Mouse (Mus musculus) forebrain, embryonic 15.5 days (tissue): ENCODE results near the gene Psmb10. TPM values are rescaled to one million over a fixed set of nuclear protein-coding genes. Genes with fewer than 3 reads are reported as not detected.
A peak's percentile ranks its signal among the peaks of the same experiment; 100 is the strongest.

Experiments
- ATAC-seq: fragments of 200-750 bp; cut with Nextera tagmentation; replicated peaks from 2 replicates; pipeline ENCODE4 v1.8.0; 2017; ENCODE audit warnings: mild to moderate bottlenecking, moderate TSS enrichment, moderate library complexity
- H3K27ac ChIP-seq: fragments of 300-500 bp; sonication (generic); replicated peaks from 2 replicates; pipeline ENCODE4 v1.5.1; 2015; ENCODE audit warnings: mild to moderate bottlenecking, inconsistent platforms
- H3K27me3 ChIP-seq: fragments of 300-500 bp; sonication (generic); 2 replicates; pipeline ENCODE4 v1.6.1; 2015; ENCODE audit warnings: inconsistent platforms
- H3K36me3 ChIP-seq: fragments of 300-500 bp; sonication (generic); 2 replicates; pipeline ENCODE4 v1.6.1; 2015; ENCODE audit warnings: mild to moderate bottlenecking, inconsistent platforms
- H3K4me1 ChIP-seq: fragments of 300-500 bp; sonication (generic); 2 replicates; pipeline ENCODE4 v1.6.1; 2015; ENCODE audit warnings: inconsistent platforms
- H3K4me2 ChIP-seq: fragments of 300-500 bp; sonication (generic); replicated peaks from 2 replicates; pipeline ENCODE4 v1.6.1; 2015; ENCODE audit warnings: mild to moderate bottlenecking, inconsistent platforms
- H3K4me3 ChIP-seq: fragments of 300-500 bp; sonication (generic); 2 replicates; pipeline ENCODE4 v1.5.1; 2015; ENCODE audit warnings: mild to moderate bottlenecking, inconsistent platforms
- H3K9ac ChIP-seq: fragments of 300-500 bp; sonication (generic); replicated peaks from 2 replicates; pipeline ENCODE4 v1.6.1; 2015; ENCODE audit warnings: mild to moderate bottlenecking, inconsistent platforms
- H3K9me3 ChIP-seq: fragments of 300-500 bp; sonication (generic); 2 replicates; pipeline ENCODE4 v1.6.1; 2016; ENCODE audit warnings: inconsistent platforms
- WGBS: fragments of 180-500 bp; shearing (Covaris S2); methylation state at CpG from one replicate; pipeline ENCODE4 v1.1.7; 2015; ENCODE audit warnings: mixed read lengths; 5-methylcytosine and 5-hydroxymethylcytosine counted together
- polyA plus RNA-seq: library from polyadenylated mRNA; unstranded; fragments of >200 nt; fragmentation: Nextera tagmentation; extraction: Ambion mirVana; gene quantifications from 2 replicates; pipeline ENCODE4 v1.2.1, GENCODE M21; 2015

Psmb10 gene
- polyA plus RNA-seq, 1 experiment from 2014 or later = 36.3 TPM

- Histone ChIP-seq H3K9me3 (no peaks in the 10 kb centered on the region), H3K27ac (no peak overlapping the region), H3K9ac (no peak overlapping the region), H3K36me3 (no peaks in the 10 kb centered on the region), H3K4me3 (no peak overlapping the region), H3K4me1 (peaks cover 14% of the 10 kb centered on the region), H3K4me2 (no peak overlapping the region), H3K27me3 (peaks cover 12% of the 10 kb centered on the region)
- 88% methylated on average over 10 of the region's 10 CpGs for WGBS
- no peak for ATAC-seq
Measured at GRCm38 (mm10) chr8:105961536-105961935, 23.3 kb upstream of the Psmb10 start.

DNA sequence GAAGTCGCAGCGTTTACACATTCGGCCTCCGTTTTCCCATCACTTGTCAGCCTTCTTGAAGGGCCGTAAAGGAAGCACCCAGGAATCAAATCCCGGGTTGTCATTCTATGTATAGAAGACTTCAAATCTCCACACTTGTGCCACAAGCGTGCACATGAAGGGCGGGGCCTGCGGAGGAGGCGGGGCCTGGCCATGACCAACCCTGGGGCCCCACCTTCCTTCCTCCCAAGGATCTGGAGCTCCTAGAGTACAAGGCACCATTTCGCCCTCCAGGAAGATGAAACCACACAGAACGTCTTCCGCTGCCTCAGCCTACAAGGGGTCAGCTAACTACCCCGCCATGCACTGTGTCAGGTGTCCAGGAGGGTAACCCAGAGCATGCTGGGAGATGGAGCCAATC is 22.9 kb upstream of the Psmb10 start:
- H3K4me3 ChIP-seq = no peak overlapping the region
- no peak overlapping the region for H3K9ac ChIP-seq
- H3K27ac ChIP-seq = no peak overlapping the region
- ATAC-seq = no peak
- H3K9me3 ChIP-seq = no peaks in the 10 kb centered on the region
- H3K4me2 ChIP-seq = no peak overlapping the region
- peaks cover 9% of the 10 kb centered on the region for H3K4me1 ChIP-seq
- no peaks in the 10 kb centered on the region for H3K36me3 ChIP-seq
- H3K27me3 ChIP-seq = peaks cover 9% of the 10 kb centered on the region
- WGBS = 79% methylated on average over 14 of the region's 14 CpGs

GRCm38 (mm10) chr8:105959350-105959749 is 21.1 kb upstream of the Psmb10 start:
- no peak overlapping the region for H3K4me2 ChIP-seq
- H3K9me3 ChIP-seq = no peaks in the 10 kb centered on the region
- no peak overlapping the region for H3K9ac ChIP-seq
- 0 out of 2 replicates have a peak, but pooled peaks cover under 1% of the 10 kb centered on the region for H3K27me3 ChIP-seq
- no peak overlapping the region for H3K4me3 ChIP-seq
- WGBS = 70% methylated on average over 7 of the region's 7 CpGs
- ATAC-seq = no peak
- no peak overlapping the region for H3K27ac ChIP-seq
- H3K4me1 ChIP-seq = no peaks in the 10 kb centered on the region
- H3K36me3 ChIP-seq = no peaks in the 10 kb centered on the region

DNA sequence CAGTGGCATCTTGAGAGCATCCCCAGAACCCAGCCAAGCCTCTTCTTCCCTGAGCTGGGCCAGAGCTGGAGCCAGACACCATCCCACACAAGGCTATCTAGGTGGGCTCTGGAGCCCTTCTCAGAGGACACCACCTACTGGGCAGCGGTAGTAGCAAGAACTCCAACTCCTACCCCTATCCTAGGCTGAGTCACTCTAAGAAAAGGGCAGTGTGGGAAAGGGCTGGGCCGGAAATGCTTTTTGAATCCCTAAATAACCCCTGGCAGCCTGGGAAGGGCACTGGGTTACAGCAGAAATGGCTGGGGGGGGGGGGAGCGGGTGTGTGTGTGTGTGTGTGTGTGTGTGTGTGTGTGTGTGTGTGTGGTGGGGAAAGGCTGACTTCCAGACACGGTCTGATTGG is 19.6 kb upstream of the Psmb10 start:
- no peaks in the 10 kb centered on the region for H3K27me3 ChIP-seq
- no peak overlapping the region for H3K4me2 ChIP-seq

DNA sequence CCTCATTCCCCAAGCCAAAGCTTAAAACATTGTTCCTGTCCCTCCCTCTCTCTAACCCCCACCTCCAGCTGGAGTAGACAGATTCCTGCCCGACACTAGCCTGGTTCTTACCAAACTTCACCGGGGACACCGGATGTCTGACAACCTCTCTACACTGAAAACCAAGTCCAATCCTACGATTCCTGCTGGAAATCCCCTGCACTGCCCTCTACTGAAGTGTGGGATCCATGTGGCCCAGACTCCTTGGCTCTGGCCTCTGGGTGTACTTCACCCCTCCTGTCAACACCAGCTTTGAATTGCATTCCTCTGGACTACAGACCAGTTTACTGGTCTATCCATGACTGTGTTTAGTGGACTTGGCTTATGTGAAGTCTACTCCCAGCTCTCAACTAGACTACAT is 18.3 kb upstream of the Psmb10 start:
- no peaks in the 10 kb centered on the region for H3K36me3 ChIP-seq
- no peak overlapping the region for H3K4me3 ChIP-seq
- no peaks in the 10 kb centered on the region for H3K27me3 ChIP-seq
- WGBS = 92% methylated on average over 4 of the region's 4 CpGs
- no peak overlapping the region for H3K9ac ChIP-seq
- H3K4me1 ChIP-seq = peaks cover 5% of the 10 kb centered on the region
- no peak for ATAC-seq
- no peak overlapping the region for H3K4me2 ChIP-seq
- no peak overlapping the region for H3K27ac ChIP-seq
- H3K9me3 ChIP-seq = no peaks in the 10 kb centered on the region

More for the DNA sequence above, 19.6 kb upstream of the Psmb10 start:
- WGBS = 67% methylated on average over 3 of the region's 4 CpGs
- Histone ChIP-seq H3K4me3 (no peak overlapping the region), H3K27ac (no peak overlapping the region), H3K4me1 (no peaks in the 10 kb centered on the region), H3K36me3 (no peaks in the 10 kb centered on the region), H3K9me3 (no peaks in the 10 kb centered on the region), H3K9ac (no peak overlapping the region)
- ATAC-seq = no peak

DNA sequence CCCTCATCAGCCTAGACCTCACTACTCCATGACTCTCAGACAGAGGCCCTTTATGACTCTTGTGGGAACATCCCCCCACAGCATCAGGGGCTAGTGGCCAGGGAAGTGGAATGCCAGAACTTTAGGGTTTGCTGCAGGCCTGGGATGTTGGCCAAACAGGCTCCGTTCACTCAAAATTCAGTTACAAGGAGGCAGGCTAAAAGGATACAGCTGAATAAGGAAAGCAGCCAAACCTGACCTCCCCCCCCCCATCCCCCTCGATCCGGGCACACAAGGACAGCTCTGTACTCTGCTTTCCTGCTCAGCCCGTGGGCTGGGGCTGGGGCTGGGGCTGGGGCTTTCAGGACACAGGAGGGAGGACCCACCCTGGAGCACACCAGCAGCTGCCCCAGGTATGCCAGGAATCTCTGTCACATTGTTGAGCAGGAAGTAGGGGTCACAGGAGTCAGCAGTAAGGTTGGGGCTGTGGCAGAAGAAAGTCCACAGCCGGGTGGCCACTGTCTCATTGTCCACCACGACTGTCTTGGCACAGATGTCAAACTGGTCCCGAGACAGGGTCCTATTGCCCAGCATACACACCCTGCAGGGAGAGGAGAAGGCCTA is 12.9 kb upstream of the Psmb10 start:
- 0 out of 2 replicates have a peak overlapping the region, but pooled peaks have one; percentile 1 for H3K9ac ChIP-seq
- 52% methylated on average over 7 of the region's 7 CpGs for WGBS
- H3K4me3 ChIP-seq = no peak overlapping the region
- peaks cover 21% of the 10 kb centered on the region for H3K4me1 ChIP-seq
- H3K9me3 ChIP-seq = no peaks in the 10 kb centered on the region
- no peak overlapping the region for H3K4me2 ChIP-seq
- no peaks in the 10 kb centered on the region for H3K27me3 ChIP-seq
- H3K36me3 ChIP-seq = no peaks in the 10 kb centered on the region
- H3K27ac ChIP-seq = peak overlapping the region; percentile 70
- ATAC-seq = peak; percentile 88

DNA sequence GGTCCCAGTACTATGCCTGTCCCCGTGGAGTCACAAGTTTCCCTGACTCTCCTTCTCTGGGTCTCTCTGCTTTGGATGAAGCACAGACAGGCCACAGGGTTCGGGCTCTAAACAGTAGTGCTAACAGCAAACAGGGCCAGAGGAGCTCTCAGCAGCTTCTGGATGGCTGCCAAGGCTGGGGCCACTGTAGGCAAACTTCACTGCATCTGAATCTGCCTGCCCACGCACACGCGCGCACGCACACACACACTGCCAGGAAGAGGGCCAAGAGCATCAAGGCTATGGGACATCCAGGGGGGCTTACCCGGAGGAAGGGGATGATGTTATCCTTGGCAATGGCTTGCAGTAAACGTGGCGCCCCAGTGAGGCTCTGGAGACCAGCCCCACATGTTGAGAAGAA is 11.1 kb upstream of the Psmb10 start:
- ATAC-seq = no peak

DNA sequence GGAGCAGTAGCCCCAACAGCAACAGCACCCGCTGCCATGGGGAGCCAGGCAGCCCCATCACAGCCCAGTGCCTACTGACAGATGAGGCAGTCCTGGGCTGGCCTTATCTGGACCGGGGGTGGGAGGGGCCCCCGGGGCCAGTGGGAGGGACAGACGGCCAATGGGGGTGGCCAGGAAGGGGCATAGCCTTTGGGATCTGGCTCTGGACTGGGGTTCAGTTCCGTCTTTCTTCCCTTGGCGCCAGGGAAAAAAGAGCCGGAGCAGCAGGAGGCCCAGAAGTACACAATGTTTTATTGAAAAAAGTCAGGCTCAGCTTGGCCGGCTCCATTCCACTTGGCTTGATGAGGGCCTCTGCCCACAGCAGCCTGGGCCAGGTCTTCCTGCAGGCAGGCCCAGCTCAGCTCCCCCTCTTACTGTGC is 5.1 kb upstream of the Psmb10 start, which contains the start of gene Lcat:
Gene Lcat, minus strand, starts transcription at position 62 of the 419 bp plus-strand sequence.
- Histone ChIP-seq H3K36me3 (no peaks in the 10 kb centered on the region), H3K4me2 (no peak within 1 kb of the TSS), H3K27ac (no peak within 1 kb of the TSS), H3K4me3 (no peak within 1 kb of the TSS), H3K27me3 (no peaks in the 10 kb centered on the region), H3K9me3 (no peaks in the 10 kb centered on the region), H3K4me1 (peaks cover under 1% of the 10 kb centered on the region), H3K9ac (no peak within 1 kb of the TSS)
- 48% methylated on average over 8 of the region's 8 CpGs for WGBS
- no peak; the same call in 1 of the 2 replicates for ATAC-seq

More for the DNA sequence above, 11.1 kb upstream of the Psmb10 start:
- Histone ChIP-seq H3K27ac (no peak overlapping the region), H3K9ac (no peak overlapping the region), H3K4me3 (no peak overlapping the region), H3K4me1 (peaks cover 21% of the 10 kb centered on the region), H3K4me2 (no peak overlapping the region), H3K9me3 (no peaks in the 10 kb centered on the region), H3K36me3 (no peaks in the 10 kb centered on the region), H3K27me3 (no peaks in the 10 kb centered on the region)
- 48% methylated on average over 10 of the region's 10 CpGs for WGBS

GRCm38 (mm10) chr8:105942542-105942941 is 4.3 kb upstream of the Psmb10 start:
- no peak overlapping the region for H3K27ac ChIP-seq
- H3K27me3 ChIP-seq = no peaks in the 10 kb centered on the region
- no peak overlapping the region for H3K4me3 ChIP-seq
- ATAC-seq = no peak
- no peaks in the 10 kb centered on the region for H3K9me3 ChIP-seq
- no peak overlapping the region for H3K9ac ChIP-seq
- H3K4me1 ChIP-seq = peaks cover 9% of the 10 kb centered on the region
- 90% methylated on average over 5 of the region's 5 CpGs for WGBS
- H3K4me2 ChIP-seq = no peak overlapping the region
- H3K36me3 ChIP-seq = no peaks in the 10 kb centered on the region

- H3K36me3 ChIP-seq = no peaks in the 10 kb centered on the region
- peaks cover 9% of the 10 kb centered on the region for H3K4me1 ChIP-seq
- ATAC-seq = no peak
- no peak overlapping the region for H3K4me2 ChIP-seq
- no peaks in the 10 kb centered on the region for H3K9me3 ChIP-seq
- H3K9ac ChIP-seq = no peak overlapping the region
- no peaks in the 10 kb centered on the region for H3K27me3 ChIP-seq
- H3K27ac ChIP-seq = no peak overlapping the region
- WGBS = 90% methylated on average over 11 of the region's 11 CpGs
- H3K4me3 ChIP-seq = no peak overlapping the region
Measured at GRCm38 (mm10) chr8:105942026-105942425, 3.8 kb upstream of the Psmb10 start.

- H3K27ac ChIP-seq = peak overlapping the region; percentile 86
- 3% methylated on average over 33 of the region's 33 CpGs for WGBS
- ATAC-seq = peak; percentile 44
- H3K9me3 ChIP-seq = no peaks in the 10 kb centered on the region
- H3K4me1 ChIP-seq = peaks cover 22% of the 10 kb centered on the region
- no peaks in the 10 kb centered on the region for H3K27me3 ChIP-seq
- peak overlapping the region; percentile 86 for H3K4me2 ChIP-seq
- peak overlapping the region; percentile 84 for H3K9ac ChIP-seq
- peak overlapping the region; percentile 81 for H3K4me3 ChIP-seq
- no peaks in the 10 kb centered on the region for H3K36me3 ChIP-seq
Measured at GRCm38 (mm10) chr8:105937496-105938305, 543 bp downstream of the Psmb10 start.

- under 1% methylated on average over 30 of the region's 30 CpGs for WGBS
- H3K36me3 ChIP-seq = peaks cover 4% of the 10 kb centered on the region; the same call in 1 of the 2 replicates
Measured at GRCm38 (mm10) chr8:105936866-105937475, 1.3 kb downstream of the Psmb10 start.

More at GRCm38 (mm10) chr8:105936866-105937475, 1.3 kb downstream of the Psmb10 start:
- no peaks in the 10 kb centered on the region for H3K9me3 ChIP-seq
- H3K9ac ChIP-seq = peak overlapping the region; percentile 84
- H3K27me3 ChIP-seq = no peaks in the 10 kb centered on the region
- H3K4me1 ChIP-seq = peaks cover 22% of the 10 kb centered on the region
- H3K4me2 ChIP-seq = peak overlapping the region; percentile 86
- ATAC-seq = peak; percentile 88
- peak overlapping the region; percentile 81 for H3K4me3 ChIP-seq
- H3K27ac ChIP-seq = peak overlapping the region; percentile 86
